Mouse (Mus musculus) intestine, embryonic 14.5 days (tissue): ENCODE measurements around the gene Zfp503. TPM values are rescaled to one million over a fixed set of nuclear protein-coding genes. Genes with fewer than 3 reads are reported as not detected.

Experiments
- ATAC-seq: fragments of 200-750 bp; cut with Nextera tagmentation; replicated peaks from 2 replicates; pipeline ENCODE4 v1.8.0; 2017; ENCODE audit warnings: low read depth, moderate number of reproducible peaks, moderate TSS enrichment, moderate library complexity; ENCODE audit not compliant: low FRiP score, low TSS enrichment
- DNase-seq: peaks from one replicate; pipeline ENCODE4 v3.0.0-alpha.2; 2018; ENCODE audit warnings: low spot score
- H3K27ac ChIP-seq: fragments of 300-500 bp; sonication (generic); 2 replicates; pipeline ENCODE4 v1.5.1; 2014; ENCODE audit warnings: low read depth, mild to moderate bottlenecking, control low read depth
- H3K27me3 ChIP-seq: fragments of 300-500 bp; sonication (generic); replicated peaks from 2 replicates; pipeline ENCODE4 v1.6.1; 2014; ENCODE audit warnings: low read length, control low read depth; ENCODE audit not compliant: control insufficient read depth, insufficient read depth
- H3K36me3 ChIP-seq: fragments of 300-500 bp; sonication (generic); 2 replicates; pipeline ENCODE4 v1.6.1; 2014; ENCODE audit warnings: low read length, control low read depth; ENCODE audit not compliant: control insufficient read depth, insufficient read depth
- H3K4me1 ChIP-seq: fragments of 300-500 bp; sonication (generic); replicated peaks from 2 replicates; pipeline ENCODE4 v1.6.1; 2014; ENCODE audit warnings: low read length, control low read depth, mixed read lengths; ENCODE audit not compliant: control insufficient read depth, insufficient read depth
- H3K4me2 ChIP-seq: fragments of 300-500 bp; sonication (generic); 2 replicates; pipeline ENCODE4 v1.6.1; 2014; ENCODE audit warnings: low read length
- H3K4me3 ChIP-seq: fragments of 300-500 bp; sonication (generic); 2 replicates; pipeline ENCODE4 v1.5.1; 2014; ENCODE audit warnings: low read depth, low read length, control low read depth, mixed read lengths
- H3K9ac ChIP-seq: fragments of 300-500 bp; sonication (generic); 2 replicates; pipeline ENCODE4 v1.6.1; 2014; ENCODE audit warnings: mild to moderate bottlenecking, low read length
- H3K9me3 ChIP-seq: fragments of 300-500 bp; sonication (generic); 2 replicates; pipeline ENCODE4 v1.6.1; 2016; ENCODE audit warnings: low read length, control low read depth; ENCODE audit not compliant: control insufficient read depth
- WGBS: fragments of 180-500 bp; shearing (Covaris S2); extraction: QIAGEN DNeasy Blood & Tissue Kit; methylation state at CpG from one replicate; pipeline ENCODE4 v1.1.7; 2014; 5-methylcytosine and 5-hydroxymethylcytosine counted together
- polyA plus RNA-seq: library from polyadenylated mRNA; unstranded; fragments of >200 nt; fragmentation: Nextera tagmentation; extraction: Ambion mirVana; gene quantifications from 2 replicates; pipeline ENCODE4 v1.2.1, GENCODE M21; 2014

The Zfp503 gene
- polyA plus RNA-seq, 1 experiment from 2014 or later, result 12.7 TPM

DNA sequence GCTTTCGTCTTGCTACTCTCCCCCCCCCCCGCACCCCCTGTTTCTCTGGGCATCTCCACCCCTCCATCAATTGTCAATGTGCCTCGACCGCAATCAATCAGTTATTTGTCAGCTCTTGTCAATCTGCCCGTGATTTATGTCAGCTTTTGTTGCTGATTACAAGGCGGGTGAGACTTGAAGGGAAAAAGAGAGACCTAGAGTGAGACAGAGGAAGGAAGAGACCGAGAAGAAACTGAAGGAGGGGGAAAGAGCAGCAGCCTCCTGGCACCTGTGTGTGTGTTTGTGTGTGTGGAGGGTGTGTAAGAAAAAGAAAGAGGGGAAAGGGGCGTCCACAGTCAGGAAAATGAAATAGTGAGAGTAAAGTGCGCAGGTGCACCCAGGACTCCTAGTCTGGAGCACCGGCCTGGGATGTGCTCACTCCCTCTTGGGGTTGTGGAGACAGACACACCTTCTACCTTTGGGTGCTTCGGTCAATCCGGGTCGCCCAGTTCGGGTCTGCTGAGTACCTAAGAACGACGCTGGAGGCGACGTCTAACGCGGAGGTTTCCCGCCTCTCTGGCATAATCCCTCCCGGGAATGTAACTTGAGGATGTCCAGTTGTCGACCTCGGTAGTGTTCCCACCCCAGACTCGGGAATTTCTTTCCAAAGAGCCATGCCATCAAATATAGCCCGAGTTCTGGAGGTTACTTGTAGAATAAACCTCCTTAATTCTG lies 667 bp downstream of the Zfp503 start:
- peak; percentile 8; the same call in 1 of the 2 replicates for ATAC-seq
- peak overlapping the region; percentile 98 for H3K9ac ChIP-seq
- WGBS, result under 1% methylated on average over 26 of the region's 26 CpGs
- H3K9me3 ChIP-seq, result no peaks in the 10 kb centered on the region
- H3K27me3 ChIP-seq, result no peaks in the 10 kb centered on the region
- peaks cover 21% of the 10 kb centered on the region for H3K4me1 ChIP-seq
- H3K4me3 ChIP-seq, result peak overlapping the region; percentile 58
- H3K4me2 ChIP-seq, result peak overlapping the region; percentile 71
- peak; percentile 91 for DNase-seq
- peaks cover 18% of the 10 kb centered on the region for H3K36me3 ChIP-seq
- H3K27ac ChIP-seq, result peak overlapping the region; percentile 100

DNA sequence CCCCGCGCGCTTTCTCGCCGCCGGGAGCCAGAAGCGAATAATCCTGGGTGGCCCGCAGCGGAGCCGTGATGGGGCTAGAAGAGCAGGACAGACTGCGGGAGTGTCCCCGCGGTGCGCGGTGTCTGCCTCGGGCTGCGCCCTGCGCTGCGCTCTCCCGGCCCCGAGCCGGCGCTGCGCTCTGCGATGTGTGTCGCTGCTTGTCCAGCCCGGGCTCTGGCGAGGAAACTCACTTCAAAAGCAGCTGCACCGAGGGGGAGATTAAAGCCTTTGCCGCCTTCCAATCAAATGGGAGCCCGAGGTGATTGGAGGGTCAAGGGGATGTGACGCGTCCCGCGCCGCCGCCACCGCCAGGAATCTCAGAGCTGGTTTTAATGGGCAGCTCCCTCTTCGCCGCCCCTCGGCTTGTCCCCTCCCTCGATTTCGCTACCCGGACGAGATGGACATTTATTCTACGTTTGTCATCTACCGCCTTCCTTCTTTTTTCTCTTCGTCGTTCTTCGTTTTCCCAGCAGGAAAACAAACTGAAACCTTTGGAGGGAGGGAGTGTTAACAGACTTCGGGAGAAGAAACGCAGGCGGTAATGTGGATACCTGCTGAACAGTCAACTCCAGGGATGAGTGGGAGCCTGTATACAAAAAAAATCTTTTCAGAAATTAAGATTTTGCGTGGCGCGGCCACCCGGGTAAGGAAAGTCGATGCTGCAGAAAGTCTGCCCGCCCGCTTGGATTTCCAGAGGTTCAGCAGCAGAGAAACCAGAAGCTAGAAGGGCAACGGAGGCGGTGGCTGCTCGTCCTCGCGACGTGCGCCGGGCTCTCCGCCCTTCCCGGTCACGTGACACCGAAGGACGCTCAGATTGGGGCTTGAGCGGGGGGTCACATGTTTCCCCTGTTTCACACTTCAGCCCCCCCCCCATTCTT lies 1.5 kb downstream of the Zfp503 start:
- Histone ChIP-seq H3K9me3 (no peaks in the 10 kb centered on the region), H3K36me3 (peaks cover 18% of the 10 kb centered on the region), H3K4me3 (peak overlapping the region; percentile 58), H3K27me3 (no peaks in the 10 kb centered on the region), H3K9ac (peak overlapping the region; percentile 98), H3K27ac (peak overlapping the region; percentile 100), H3K4me2 (peak overlapping the region; percentile 71), H3K4me1 (peaks cover 13% of the 10 kb centered on the region)
- peak; percentile 96 for DNase-seq
- ATAC-seq, result peak; percentile 73
- WGBS, result under 1% methylated on average over 74 of the region's 74 CpGs

DNA sequence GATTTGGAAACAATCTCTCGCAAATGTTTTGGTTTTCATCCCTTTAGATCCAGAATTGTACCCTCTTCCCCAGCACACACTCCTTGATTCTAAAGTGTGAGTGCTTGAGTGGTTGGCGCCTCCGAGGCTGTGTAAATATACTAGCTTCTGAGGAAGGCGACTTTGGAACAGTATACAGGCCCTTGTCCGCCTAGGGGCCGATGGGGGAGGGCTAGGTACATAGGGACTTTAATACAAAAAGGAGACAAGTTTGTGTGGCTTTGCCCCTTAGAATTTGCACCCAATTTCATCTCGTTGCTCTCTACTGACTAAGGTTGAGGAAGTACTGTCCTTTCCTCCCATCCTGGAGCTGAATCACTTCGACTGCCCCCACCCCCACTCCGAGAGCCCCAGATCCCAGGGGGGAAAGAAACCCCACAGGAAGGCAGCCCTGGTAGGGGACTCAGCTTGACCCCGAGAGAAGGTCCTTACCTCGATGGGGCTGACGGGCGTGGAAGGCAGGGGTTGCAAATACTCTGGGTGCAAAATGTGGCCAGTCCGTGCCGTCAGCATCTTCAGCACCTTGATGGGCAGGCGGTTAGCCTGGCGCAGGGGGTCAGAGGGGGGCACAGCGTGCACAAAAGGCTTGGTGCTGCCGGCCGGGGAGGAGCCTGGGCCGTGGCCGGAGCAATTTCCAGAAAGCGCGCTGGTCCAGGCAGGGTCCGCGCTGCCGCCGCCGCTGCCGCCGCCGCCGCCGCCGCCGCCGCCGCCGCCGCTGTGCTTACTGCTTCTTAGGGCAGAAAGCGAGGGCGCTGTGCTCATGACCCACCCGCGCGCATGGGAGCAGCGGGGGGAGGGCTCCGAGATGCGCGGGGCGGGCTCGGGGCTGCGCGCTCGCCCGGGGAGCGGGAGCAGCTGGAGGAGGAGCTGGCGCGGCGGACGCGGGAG lies 2.4 kb downstream of the Zfp503 start:
- ATAC-seq (peak; percentile 7), DNase-seq (peak; percentile 84)
- H3K4me3 ChIP-seq, result peak overlapping the region; percentile 58
- peaks cover 15% of the 10 kb centered on the region for H3K4me1 ChIP-seq
- under 1% methylated on average over 40 of the region's 61 CpGs for WGBS
- peak overlapping the region; percentile 71 for H3K4me2 ChIP-seq
- H3K36me3 ChIP-seq, result peaks cover 18% of the 10 kb centered on the region
- no peaks in the 10 kb centered on the region for H3K27me3 ChIP-seq
- H3K27ac ChIP-seq, result peak overlapping the region; percentile 100
- H3K9ac ChIP-seq, result peak overlapping the region; percentile 98
- no peaks in the 10 kb centered on the region for H3K9me3 ChIP-seq

DNA sequence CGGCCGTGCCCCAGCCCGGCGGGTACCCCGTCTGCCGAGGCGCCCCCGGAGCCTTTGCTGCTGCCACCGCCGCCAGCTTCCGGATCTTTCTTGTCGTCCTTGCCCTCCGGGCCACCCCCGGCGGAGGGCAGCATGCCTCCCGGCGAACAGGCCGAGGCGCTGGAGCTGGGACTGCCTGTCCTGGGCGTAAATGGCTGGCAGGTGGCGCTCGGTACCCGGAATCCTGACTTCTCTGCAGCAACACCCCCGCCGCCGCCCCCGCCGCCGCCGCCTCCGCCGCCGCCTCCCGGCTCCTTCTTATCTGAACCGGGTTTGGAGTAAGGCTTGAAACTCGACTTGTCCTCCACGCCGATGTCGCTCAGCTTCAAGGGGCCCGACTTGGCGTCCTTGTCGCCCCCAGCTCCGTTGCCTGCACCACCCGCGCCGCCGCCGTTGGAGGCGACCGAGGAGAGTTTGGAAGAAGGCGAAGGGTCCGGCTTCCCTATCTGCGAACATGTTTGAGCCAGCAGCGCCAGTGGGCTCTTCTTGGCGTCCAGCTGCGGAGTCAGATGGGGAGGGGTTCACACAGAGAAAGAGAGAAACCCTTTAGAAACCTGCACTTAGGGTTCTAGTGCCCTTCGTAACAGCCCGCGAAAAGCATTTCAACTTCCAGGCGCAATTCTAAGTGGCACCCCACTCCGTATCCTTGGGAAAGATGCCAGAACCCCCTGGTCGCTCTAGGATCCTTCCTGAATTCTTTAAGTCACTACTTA lies 3.2 kb downstream of the Zfp503 start:
- Histone ChIP-seq H3K9me3 (no peaks in the 10 kb centered on the region), H3K36me3 (peaks cover 18% of the 10 kb centered on the region), H3K4me2 (peak overlapping the region; percentile 71), H3K4me3 (peak overlapping the region; percentile 58), H3K27ac (peak overlapping the region; percentile 100), H3K9ac (peak overlapping the region; percentile 98), H3K4me1 (peaks cover 9% of the 10 kb centered on the region), H3K27me3 (no peaks in the 10 kb centered on the region)
- under 1% methylated on average over 62 of the region's 62 CpGs for WGBS
- ATAC-seq, result no peak
- peak; percentile 92 for DNase-seq

DNA sequence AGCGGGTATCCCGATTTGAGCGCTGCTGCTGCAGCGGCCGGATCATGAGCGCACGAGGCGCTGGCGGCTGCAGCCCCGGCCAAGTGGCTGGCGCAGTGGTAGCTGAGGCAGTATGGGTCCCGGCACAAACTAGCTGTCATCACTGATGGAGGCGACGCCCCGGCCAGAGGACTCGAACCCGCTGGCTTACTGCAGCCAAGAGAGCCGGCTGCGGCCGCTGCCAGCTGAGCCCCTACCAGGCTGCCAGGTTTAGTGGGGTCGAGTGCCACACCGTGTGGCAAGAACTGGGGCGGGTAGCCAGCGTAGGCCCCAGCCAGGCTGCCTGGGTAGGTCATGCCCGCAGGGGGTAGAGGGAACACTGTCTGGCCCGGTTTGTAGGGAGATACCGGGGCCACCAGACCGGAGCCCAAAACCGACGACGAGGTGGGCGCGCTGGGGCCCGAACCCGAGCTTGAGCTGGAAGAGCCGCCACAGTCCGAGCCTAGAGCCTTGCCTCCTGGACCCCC lies 3.9 kb downstream of the Zfp503 start:
- H3K27me3 ChIP-seq, result no peaks in the 10 kb centered on the region
- H3K4me3 ChIP-seq, result peak overlapping the region; percentile 58
- no peak for ATAC-seq
- H3K4me2 ChIP-seq, result peak overlapping the region; percentile 71
- DNase-seq, result no peak
- no peaks in the 10 kb centered on the region for H3K9me3 ChIP-seq
- 2% methylated on average over 37 of the region's 37 CpGs for WGBS
- peak overlapping the region; percentile 98 for H3K9ac ChIP-seq
- H3K4me1 ChIP-seq, result peaks cover 9% of the 10 kb centered on the region
- peak overlapping the region; percentile 100 for H3K27ac ChIP-seq
- H3K36me3 ChIP-seq, result peaks cover 18% of the 10 kb centered on the region

DNA sequence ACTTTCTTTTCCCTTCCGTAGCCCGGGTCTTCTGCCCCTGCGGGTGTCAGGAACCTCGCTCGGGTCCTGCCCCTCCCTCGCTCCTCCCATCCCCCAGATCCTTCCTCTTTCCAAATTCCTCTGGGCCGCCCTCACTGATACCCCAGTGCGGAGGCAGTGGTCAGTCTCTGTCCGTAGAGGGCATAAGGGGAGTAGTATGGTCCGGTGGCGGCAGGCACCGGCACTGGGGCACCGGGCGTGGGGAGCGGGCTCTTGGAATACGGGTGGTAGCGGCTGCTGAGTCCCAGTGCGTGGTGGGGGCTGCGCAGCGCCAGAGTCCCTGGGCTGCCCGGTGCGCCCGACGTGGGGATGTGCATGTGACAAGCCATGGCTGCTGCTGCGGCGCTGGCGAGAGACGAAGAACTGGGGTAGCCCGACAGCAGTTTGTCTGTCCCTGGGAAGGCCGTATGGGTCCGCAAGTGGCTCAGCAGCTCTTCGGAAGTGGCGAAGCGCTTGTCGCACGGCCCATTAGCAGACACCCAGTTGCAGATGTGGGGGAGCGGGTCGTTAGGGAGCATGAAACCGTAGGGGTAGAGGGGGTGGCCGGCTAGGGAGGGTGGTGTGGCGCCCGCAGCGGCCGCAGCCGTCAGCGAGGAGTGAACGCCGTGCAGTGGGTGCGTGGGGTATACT lies 4.5 kb downstream of the Zfp503 start:
- Histone ChIP-seq H3K9me3 (no peaks in the 10 kb centered on the region), H3K9ac (peak overlapping the region; percentile 98), H3K4me2 (peak overlapping the region; percentile 71), H3K4me3 (peak overlapping the region; percentile 58), H3K36me3 (peaks cover 18% of the 10 kb centered on the region), H3K27ac (peak overlapping the region; percentile 100), H3K27me3 (no peaks in the 10 kb centered on the region), H3K4me1 (peaks cover 9% of the 10 kb centered on the region)
- ATAC-seq (no peak), DNase-seq (peak; percentile 83)
- 1% methylated on average over 49 of the region's 49 CpGs for WGBS

DNA sequence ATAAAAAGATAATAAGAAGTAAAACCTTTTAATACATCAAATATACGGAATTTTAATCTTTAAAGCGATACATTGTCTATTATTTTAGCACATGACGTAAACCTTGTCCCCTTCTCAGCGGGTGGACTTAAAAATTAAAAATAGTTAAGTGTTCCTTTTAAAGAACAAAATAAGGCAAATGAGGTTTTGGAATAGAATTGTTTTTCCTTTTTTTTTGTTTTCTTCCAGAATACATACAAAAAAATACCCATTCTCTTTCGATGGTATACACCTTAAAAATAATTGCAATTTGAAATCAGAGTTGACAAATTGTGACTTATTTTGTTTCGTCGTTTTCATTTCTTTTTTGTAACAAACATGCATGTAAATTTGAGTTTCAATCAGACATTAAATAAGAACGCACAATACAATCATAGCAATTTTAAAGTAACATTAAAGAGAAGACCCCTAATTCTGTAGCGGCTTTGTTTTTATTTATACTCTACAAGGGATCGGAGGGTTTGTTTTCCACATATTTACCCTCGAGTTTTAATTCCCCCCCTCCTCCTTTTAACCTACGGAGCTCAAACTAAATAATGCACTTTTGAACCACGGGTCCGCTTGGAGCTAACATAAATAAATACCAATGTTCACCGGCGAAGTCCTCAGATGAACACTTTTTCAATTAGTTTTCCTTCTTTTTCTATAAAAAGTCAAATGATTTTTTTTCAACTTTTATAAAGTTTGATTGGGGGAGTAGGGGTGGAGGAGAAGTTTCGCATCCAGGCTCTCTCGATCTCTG lies 5.3 kb downstream of the Zfp503 start:
- Histone ChIP-seq H3K4me2 (peak overlapping the region; percentile 71), H3K36me3 (peaks cover 18% of the 10 kb centered on the region)

More for the DNA sequence above, 5.3 kb downstream of the Zfp503 start:
- peak overlapping the region; percentile 100 for H3K27ac ChIP-seq
- H3K27me3 ChIP-seq, result no peaks in the 10 kb centered on the region
- 9% methylated on average over 18 of the region's 18 CpGs for WGBS
- ATAC-seq, result no peak
- H3K4me3 ChIP-seq, result peak overlapping the region; percentile 58
- H3K9me3 ChIP-seq, result no peaks in the 10 kb centered on the region
- peaks cover 9% of the 10 kb centered on the region for H3K4me1 ChIP-seq
- DNase-seq, result no peak
- peak overlapping the region; percentile 98 for H3K9ac ChIP-seq
